Mouse (Mus musculus): ENCODE data around the gene Slc7a11. TPM values are rescaled to one million over a fixed set of nuclear protein-coding genes. Genes with fewer than 3 reads are reported as not detected.

The Slc7a11 gene
- total and polyA plus RNA-seq, 2 experiments from 2014 or later = 3.8 to 19.0 TPM

DNA sequence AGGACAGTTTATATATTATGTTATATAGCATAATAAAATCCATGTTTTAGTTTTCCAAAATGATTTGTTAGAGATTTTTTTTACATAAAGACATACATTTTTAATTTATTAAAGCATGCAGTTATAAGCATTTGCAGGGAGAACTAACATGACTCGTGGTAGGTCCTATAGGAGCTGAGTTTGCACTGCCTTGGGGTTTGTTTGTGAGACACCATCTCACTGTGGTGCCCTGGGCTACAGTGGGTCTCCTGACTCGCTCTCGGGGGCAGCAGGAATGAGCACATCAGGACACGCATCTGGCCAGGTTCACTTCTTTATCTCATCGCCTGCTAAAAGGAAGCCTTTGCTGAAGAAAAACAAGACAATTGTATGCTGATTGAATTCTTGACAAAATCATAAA, 257.0 kb downstream of the Slc7a11 start:
- TF ChIP-seq CTCF (IDR thresholded peaks at IDR 0.05; ENCODE audit: low read depth) = no peak
- DNase-seq = no peak
- Histone ChIP-seq H3K4me1 (ENCODE audit: insufficient read depth) (no peaks in the 10 kb centered on the region), H3K4me2 (ENCODE audit: low read depth) (no peak overlapping the region), H3K36me3 (ENCODE audit: insufficient read depth) (no peaks in the 10 kb centered on the region), H3K27ac (ENCODE audit: low read depth, low read length) (no peak overlapping the region), H3K9ac (no peak overlapping the region), H3K27me3 (ENCODE audit: insufficient read depth, low read length) (no peaks in the 10 kb centered on the region), H3K4me3 (ENCODE audit: low read depth, low read length) (no peak overlapping the region), H3K9me3 (ENCODE audit: low read length) (no peaks in the 10 kb centered on the region)
- WGBS = 89% methylated on average over 5 of the region's 5 CpGs
- no peak for ATAC-seq

DNA sequence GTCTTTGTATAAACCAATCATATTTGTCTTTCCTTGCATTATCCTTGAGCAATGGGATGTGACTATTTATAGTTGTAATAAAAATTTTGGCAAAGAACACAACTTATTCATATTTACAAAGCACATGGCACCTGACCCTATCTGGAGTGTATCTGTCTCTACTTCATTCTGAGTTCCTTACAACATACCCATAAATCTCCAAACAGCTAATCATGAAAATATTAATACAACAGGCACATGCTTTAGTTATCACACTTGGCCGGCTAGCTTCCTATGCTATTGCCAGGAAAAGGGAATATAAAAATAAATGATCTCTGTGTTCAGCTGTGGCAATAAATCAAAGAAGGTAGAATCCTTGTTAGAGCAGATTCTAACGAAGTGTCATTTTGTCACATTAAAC, 257.5 kb downstream of the Slc7a11 start:
- no peaks in the 10 kb centered on the region for H3K36me3 ChIP-seq (ENCODE audit: insufficient read depth)
- 69% methylated on average over 2 of the region's 2 CpGs for WGBS
- no peak overlapping the region for H3K4me3 ChIP-seq (ENCODE audit: low read depth, low read length)
- no peaks in the 10 kb centered on the region for H3K9me3 ChIP-seq (ENCODE audit: low read length)
- H3K9ac ChIP-seq = no peak overlapping the region
- H3K4me1 ChIP-seq (ENCODE audit: insufficient read depth) = no peaks in the 10 kb centered on the region
- no peak overlapping the region for H3K27ac ChIP-seq (ENCODE audit: low read depth, low read length)
- ATAC-seq (no peak), DNase-seq (no peak)
- H3K4me2 ChIP-seq (ENCODE audit: low read depth) = no peak overlapping the region
- H3K27me3 ChIP-seq (ENCODE audit: insufficient read depth, low read length) = no peaks in the 10 kb centered on the region
- TF ChIP-seq CTCF (IDR thresholded peaks at IDR 0.05; ENCODE audit: low read depth) = no peak

DNA sequence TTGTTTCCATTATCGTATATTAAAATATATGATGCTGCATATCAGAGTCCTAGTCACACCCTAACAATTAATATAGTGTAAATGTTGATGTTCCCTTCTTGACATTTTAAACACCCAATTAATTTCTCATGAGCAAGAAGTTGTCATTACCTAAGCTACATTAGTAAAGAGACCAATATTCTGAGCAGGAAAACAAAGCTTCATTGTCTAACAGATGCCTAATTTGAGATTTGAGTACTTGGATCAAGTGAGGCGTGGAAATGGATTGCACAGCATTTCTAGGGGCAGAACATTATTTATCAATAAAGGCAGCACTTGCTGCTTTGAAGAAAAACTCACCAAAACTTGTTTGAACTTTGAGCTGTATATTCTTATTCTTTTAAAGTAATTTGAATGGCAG, 282.7 kb downstream of the Slc7a11 start:
- TF ChIP-seq CTCF (IDR thresholded peaks at IDR 0.05; ENCODE audit: low read depth) = no peak
- no peak for DNase-seq
- no peaks in the 10 kb centered on the region for H3K36me3 ChIP-seq (ENCODE audit: insufficient read depth)
- H3K4me3 ChIP-seq (ENCODE audit: low read depth, low read length) = no peak overlapping the region
- ATAC-seq = no peak
- H3K27me3 ChIP-seq (ENCODE audit: insufficient read depth, low read length) = no peaks in the 10 kb centered on the region
- H3K4me2 ChIP-seq (ENCODE audit: low read depth) = no peak overlapping the region
- no peaks in the 10 kb centered on the region for H3K9me3 ChIP-seq (ENCODE audit: low read length)
- no peaks in the 10 kb centered on the region for H3K4me1 ChIP-seq (ENCODE audit: insufficient read depth)
- no peak overlapping the region for H3K9ac ChIP-seq
- no peak overlapping the region for H3K27ac ChIP-seq (ENCODE audit: low read depth, low read length)
- WGBS = 72% methylated on average over 2 of the region's 2 CpGs

DNA sequence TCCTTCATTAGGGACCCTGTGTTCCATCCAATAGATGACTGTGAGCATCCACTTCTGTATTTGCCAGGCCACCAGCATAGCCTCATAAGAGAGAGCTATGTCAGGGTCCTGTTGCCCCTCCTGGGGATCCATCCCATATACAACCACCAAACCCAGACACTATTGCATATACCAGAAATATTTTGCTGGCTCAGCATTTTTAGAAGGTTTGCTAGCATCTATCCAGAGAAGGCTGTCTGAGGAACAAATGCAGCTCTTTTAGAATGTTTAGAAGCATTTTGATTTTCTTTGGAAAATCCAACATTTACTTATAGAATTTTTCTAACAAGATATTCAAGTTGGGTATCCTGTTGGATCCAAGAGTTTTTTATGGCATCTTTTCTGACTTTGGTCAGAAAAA, 299.3 kb downstream of the Slc7a11 start:
- Histone ChIP-seq H3K27ac (ENCODE audit: low read depth, low read length) (no peak overlapping the region), H3K4me2 (ENCODE audit: low read depth) (no peak overlapping the region), H3K9me3 (ENCODE audit: low read length) (no peaks in the 10 kb centered on the region), H3K27me3 (ENCODE audit: insufficient read depth, low read length) (no peaks in the 10 kb centered on the region), H3K36me3 (ENCODE audit: insufficient read depth) (no peaks in the 10 kb centered on the region), H3K4me1 (ENCODE audit: insufficient read depth) (no peaks in the 10 kb centered on the region), H3K9ac (no peak overlapping the region), H3K4me3 (ENCODE audit: low read depth, low read length) (no peak overlapping the region)
- no peak for DNase-seq
- no peak for ATAC-seq
- no peak for TF ChIP-seq CTCF (IDR thresholded peaks at IDR 0.05; ENCODE audit: low read depth)

DNA sequence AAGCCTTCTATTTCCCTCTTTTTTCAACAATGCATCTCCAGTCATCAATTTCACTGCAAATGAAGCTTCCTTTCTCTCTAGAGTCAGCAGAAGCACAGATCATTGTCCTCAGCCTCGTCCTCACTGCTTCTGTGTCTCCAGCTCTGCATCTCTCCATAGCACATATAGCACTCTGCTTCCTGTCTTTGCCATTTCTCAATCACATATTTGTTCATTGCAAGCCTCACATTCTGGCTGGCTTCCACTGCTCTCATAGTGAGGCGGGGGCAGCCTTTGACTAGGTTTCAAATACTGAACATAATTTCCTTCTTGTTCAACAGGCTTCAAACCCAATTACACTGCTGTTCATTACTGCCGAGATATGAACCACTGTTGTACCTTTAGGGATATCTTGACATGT, 305.1 kb downstream of the Slc7a11 start:
- DNase-seq = no peak
- H3K9ac ChIP-seq = no peak overlapping the region
- no peak overlapping the region for H3K4me2 ChIP-seq (ENCODE audit: low read depth)
- 64% methylated on average over 3 of the region's 3 CpGs for WGBS
- H3K9me3 ChIP-seq (ENCODE audit: low read length) = no peaks in the 10 kb centered on the region
- H3K27me3 ChIP-seq (ENCODE audit: insufficient read depth, low read length) = no peaks in the 10 kb centered on the region
- TF ChIP-seq CTCF (IDR thresholded peaks at IDR 0.05; ENCODE audit: low read depth) = no peak
- H3K27ac ChIP-seq (ENCODE audit: low read depth, low read length) = no peak overlapping the region
- no peak for ATAC-seq
- no peaks in the 10 kb centered on the region for H3K36me3 ChIP-seq (ENCODE audit: insufficient read depth)
- H3K4me3 ChIP-seq (ENCODE audit: low read depth, low read length) = no peak overlapping the region
- no peaks in the 10 kb centered on the region for H3K4me1 ChIP-seq (ENCODE audit: insufficient read depth)

DNA sequence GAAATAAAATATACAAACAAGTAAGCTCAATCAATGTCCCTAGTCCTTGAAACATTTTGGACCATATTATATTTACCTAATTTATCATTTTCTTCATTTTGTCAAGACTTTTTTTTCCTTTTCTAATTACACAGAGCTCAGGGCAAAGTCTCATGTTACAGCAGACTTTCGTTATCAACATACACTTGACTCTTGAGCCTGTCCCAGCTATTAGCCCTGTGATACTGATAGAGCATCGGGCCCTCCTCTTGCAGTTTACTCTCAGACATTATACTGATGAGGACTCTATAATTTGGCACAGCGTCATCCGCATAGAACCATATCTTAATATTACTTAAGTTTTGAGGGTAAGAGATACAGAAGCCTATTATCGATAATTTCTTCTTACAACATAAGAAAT, 311.2 kb downstream of the Slc7a11 start:
- no peaks in the 10 kb centered on the region for H3K9me3 ChIP-seq (ENCODE audit: low read length)
- H3K27me3 ChIP-seq (ENCODE audit: insufficient read depth, low read length) = no peaks in the 10 kb centered on the region
- H3K4me3 ChIP-seq (ENCODE audit: low read depth, low read length) = no peak overlapping the region
- H3K4me1 ChIP-seq (ENCODE audit: insufficient read depth) = no peaks in the 10 kb centered on the region
- 77% methylated on average over 5 of the region's 5 CpGs for WGBS
- no peak for TF ChIP-seq CTCF (IDR thresholded peaks at IDR 0.05; ENCODE audit: low read depth)
- no peak overlapping the region for H3K27ac ChIP-seq (ENCODE audit: low read depth, low read length)
- H3K36me3 ChIP-seq (ENCODE audit: insufficient read depth) = no peaks in the 10 kb centered on the region
- H3K9ac ChIP-seq = no peak overlapping the region
- no peak for ATAC-seq
- no peak overlapping the region for H3K4me2 ChIP-seq (ENCODE audit: low read depth)
- no peak for DNase-seq

DNA sequence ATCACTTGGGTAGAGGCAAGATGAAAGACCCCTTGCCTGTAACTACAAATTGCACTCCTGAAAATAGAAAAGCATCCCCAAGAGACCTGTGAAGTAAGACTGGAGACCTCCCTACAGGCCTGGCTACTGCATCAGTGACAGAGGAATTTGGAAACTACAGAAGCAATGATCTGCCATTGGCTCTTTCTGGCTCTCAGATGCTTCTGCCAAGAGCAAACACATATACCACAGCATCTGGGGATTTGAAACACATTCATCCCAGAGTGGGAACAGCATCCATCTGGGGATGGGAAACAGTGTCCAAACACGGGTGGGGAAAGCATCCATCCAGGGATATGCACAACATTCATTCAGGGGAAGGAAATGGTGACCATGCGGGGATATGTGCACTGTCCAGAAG, 313.1 kb downstream of the Slc7a11 start:
- no peaks in the 10 kb centered on the region for H3K4me1 ChIP-seq (ENCODE audit: insufficient read depth)
- H3K4me3 ChIP-seq (ENCODE audit: low read depth, low read length) = no peak overlapping the region
- TF ChIP-seq CTCF (IDR thresholded peaks at IDR 0.05; ENCODE audit: low read depth) = no peak
- DNase-seq = peak; percentile 39
- peak; percentile 63; the same call in 1 of the 2 replicates for ATAC-seq
- no peaks in the 10 kb centered on the region for H3K36me3 ChIP-seq (ENCODE audit: insufficient read depth)
- WGBS = 70% methylated on average over 2 of the region's 2 CpGs
- no peak overlapping the region for H3K27ac ChIP-seq (ENCODE audit: low read depth, low read length)
- H3K9me3 ChIP-seq (ENCODE audit: low read length) = no peaks in the 10 kb centered on the region
- no peak overlapping the region for H3K9ac ChIP-seq
- no peak overlapping the region for H3K4me2 ChIP-seq (ENCODE audit: low read depth)
- no peaks in the 10 kb centered on the region for H3K27me3 ChIP-seq (ENCODE audit: insufficient read depth, low read length)

DNA sequence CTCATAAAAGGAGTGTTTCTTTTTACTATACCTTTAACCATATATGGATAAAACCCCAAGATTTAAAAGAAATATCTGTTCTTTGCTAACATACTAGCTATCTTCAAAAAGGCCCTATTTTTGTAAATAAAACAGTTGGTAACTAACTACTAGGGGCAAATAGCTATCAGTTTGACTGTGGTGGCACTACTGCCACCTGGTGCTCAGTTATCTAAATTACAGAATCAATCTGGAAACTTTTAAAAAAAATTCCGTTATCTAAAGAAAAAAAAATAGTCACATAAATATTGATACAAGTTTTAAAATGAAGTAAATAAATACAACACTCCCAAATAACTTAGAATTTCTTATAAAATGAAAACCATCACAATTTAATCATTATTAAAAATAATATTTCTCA, 322.4 kb downstream of the Slc7a11 start:
- Histone ChIP-seq H3K4me2 (ENCODE audit: low read depth) (no peak overlapping the region), H3K4me1 (ENCODE audit: insufficient read depth) (no peaks in the 10 kb centered on the region), H3K4me3 (ENCODE audit: low read depth, low read length) (no peak overlapping the region), H3K36me3 (ENCODE audit: insufficient read depth) (no peaks in the 10 kb centered on the region), H3K27me3 (ENCODE audit: insufficient read depth, low read length) (no peaks in the 10 kb centered on the region), H3K9ac (no peak overlapping the region), H3K27ac (ENCODE audit: low read depth, low read length) (no peak overlapping the region), H3K9me3 (ENCODE audit: low read length) (no peaks in the 10 kb centered on the region)
- TF ChIP-seq CTCF (IDR thresholded peaks at IDR 0.05; ENCODE audit: low read depth) = no peak; the same call in 1 of the 2 replicates
- 73% methylated on average over 1 of the region's 1 CpGs for WGBS
- ATAC-seq (no peak), DNase-seq (no peak)

All from forebrain, postnatal 0 days (tissue).